Mouse (Mus musculus) CH12.LX (cell line): Measurements from ENCODE around the gene Tef. TPM values are rescaled to one million over a fixed set of nuclear protein-coding genes. Genes with fewer than 3 reads are reported as not detected.
A peak's percentile ranks its signal among the peaks of the same experiment; 100 is the strongest.

Experiments
- DNase-seq: peaks from one replicate; pipeline ENCODE4 v3.0.0-alpha.2; 2013; ENCODE audit errors: extremely low read depth
- H3K27ac ChIP-seq: 2 replicates; pipeline ENCODE4 v1.5.1; 2012; ENCODE audit warnings: low read depth, mild to moderate bottlenecking, control low read depth, moderate library complexity; ENCODE audit not compliant: insufficient read depth
- H3K27me3 ChIP-seq: replicated peaks from 2 replicates; pipeline ENCODE3; 2012; ENCODE audit warnings: inconsistent platforms
- H3K36me3 ChIP-seq, 2 experiments: replicated peaks in 1 of 2; 2 replicates each; pipeline versions ENCODE3 to v1.6.1; 2012; ENCODE audit warnings: inconsistent platforms in 1 of 2, low read length in 1 of 2, mild to moderate bottlenecking in 1 of 2, mixed read lengths in 1 of 2, moderate library complexity in 1 of 2; ENCODE audit not compliant: control insufficient read depth in 1 of 2, insufficient read depth in 1 of 2
- H3K4me1 ChIP-seq, 2 experiments: 2 replicates each; pipeline ENCODE4 v1.6.1; 2012; ENCODE audit warnings: inconsistent platforms in 1 of 2, moderate library complexity in 1 of 2; ENCODE audit not compliant: insufficient read depth in 2 of 2, control insufficient read depth in 1 of 2
- H3K4me2 ChIP-seq: 2 replicates; pipeline ENCODE4 v1.6.1; 2012; ENCODE audit warnings: low read depth, mild to moderate bottlenecking, control low read depth; ENCODE audit not compliant: poor library complexity, insufficient read depth, severe bottlenecking
- H3K4me3 ChIP-seq, 3 experiments: fragments of 150-350 bp in 1 of 3; sonication (generic) in 1 of 3; replicated peaks in 1 of 3; 2 replicates each; pipeline versions ENCODE3 to v1.5.1; 2011 to 2012; ENCODE audit warnings: low read depth in 2 of 3, low read length in 2 of 3, mild to moderate bottlenecking in 2 of 3, moderate library complexity in 2 of 3, control low read depth in 1 of 3, improper control_type of control experiment in 1 of 3, inconsistent platforms in 1 of 3, mixed read lengths in 1 of 3; ENCODE audit not compliant: poor library complexity in 1 of 3
- H3K79me2 ChIP-seq: replicated peaks from 2 replicates; pipeline ENCODE4 v1.6.1; 2012; ENCODE audit warnings: mild to moderate bottlenecking, moderate library complexity; ENCODE audit not compliant: control insufficient read depth, poor library complexity, insufficient read depth, severe bottlenecking; ENCODE audit errors: extremely low read depth
- H3K9ac ChIP-seq: 2 replicates; pipeline ENCODE4 v1.6.1; 2012; ENCODE audit warnings: low read depth, mild to moderate bottlenecking, control low read depth, moderate library complexity; ENCODE audit not compliant: insufficient read depth
- H3K9me3 ChIP-seq: replicated peaks from 2 replicates; pipeline ENCODE3; 2012; ENCODE audit warnings: low read length, inconsistent platforms, mixed read lengths
- CHD1 ChIP-seq: IDR thresholded peaks from 2 replicates; pipeline ENCODE4 v1.6.1; 2012; ENCODE audit warnings: low read depth, low read length, improper control_type of control experiment, inconsistent platforms
- CHD2 ChIP-seq: IDR thresholded peaks from 2 replicates; pipeline ENCODE4 v1.6.1; 2011; ENCODE audit warnings: low read length, improper control_type of control experiment
- ELF1 ChIP-seq: IDR thresholded peaks from 2 replicates; pipeline ENCODE4 v1.6.1; 2014; ENCODE audit warnings: low read depth, mild to moderate bottlenecking, inconsistent platforms, low read length, improper control_type of control experiment
- ETS1 ChIP-seq: conservative IDR thresholded peaks from 2 replicates; pipeline ENCODE4 v1.6.1; 2012; ENCODE audit warnings: low read depth, mild to moderate bottlenecking, inconsistent platforms, low read length, improper control_type of control experiment, moderate library complexity
- GABPA ChIP-seq: IDR thresholded peaks from 2 replicates; pipeline ENCODE4 v1.6.1; 2012; ENCODE audit warnings: low read depth, low read length, improper control_type of control experiment, inconsistent platforms; ENCODE audit not compliant: insufficient replicate concordance
- HCFC1 ChIP-seq: IDR thresholded peaks from 2 replicates; pipeline ENCODE4 v1.6.1; 2012; ENCODE audit warnings: low read depth, mild to moderate bottlenecking, inconsistent platforms, low read length, improper control_type of control experiment
- IRF4 ChIP-seq: IDR thresholded peaks from 2 replicates; pipeline ENCODE4 v1.6.1; 2014; ENCODE audit warnings: low read depth, mild to moderate bottlenecking, inconsistent platforms, low read length, improper control_type of control experiment
- JUN ChIP-seq: IDR thresholded peaks from 2 replicates; pipeline ENCODE4 v1.6.1; 2011; ENCODE audit warnings: low read depth, mild to moderate bottlenecking, low read length, improper control_type of control experiment, moderate library complexity; ENCODE audit not compliant: insufficient read depth
- KAT2A ChIP-seq: IDR thresholded peaks from 2 replicates; pipeline ENCODE4 v1.6.1; 2012; ENCODE audit warnings: low read length, improper control_type of control experiment, inconsistent platforms; ENCODE audit not compliant: insufficient replicate concordance
- MAFK ChIP-seq: IDR thresholded peaks from 2 replicates; pipeline ENCODE4 v1.6.1; 2011; ENCODE audit warnings: low read length, improper control_type of control experiment; ENCODE audit not compliant: insufficient replicate concordance
- MAX ChIP-seq: IDR thresholded peaks from 2 replicates; pipeline ENCODE4 v1.6.1; 2011; ENCODE audit warnings: low read length, improper control_type of control experiment
- MYC ChIP-seq: IDR thresholded peaks from 2 replicates; pipeline ENCODE4 v1.6.1; 2011; ENCODE audit warnings: low read depth, mild to moderate bottlenecking, improper control_type of control experiment, low read length
- NELFE ChIP-seq: IDR thresholded peaks from 2 replicates; pipeline ENCODE4 v1.6.1; 2011; ENCODE audit warnings: low read depth, low read length, improper control_type of control experiment
- PAX5 ChIP-seq: IDR thresholded peaks from 2 replicates; pipeline ENCODE4 v1.6.1; 2012; ENCODE audit warnings: low read length, inconsistent platforms, mixed read lengths
- POLR2A ChIP-seq: IDR thresholded peaks from 2 replicates; pipeline ENCODE4 v1.6.1; 2011; ENCODE audit warnings: low read depth, mild to moderate bottlenecking, improper control_type of control experiment, low read length
- POLR2AphosphoS2 ChIP-seq: IDR thresholded peaks from 2 replicates; pipeline ENCODE4 v1.6.1; 2011; ENCODE audit warnings: low read depth, low read length, improper control_type of control experiment
- RAD21 ChIP-seq: IDR thresholded peaks from 2 replicates; pipeline ENCODE4 v1.6.1; 2011; ENCODE audit warnings: low read depth, mild to moderate bottlenecking, low read length, improper control_type of control experiment, moderate library complexity
- RCOR1 ChIP-seq: conservative IDR thresholded peaks from 2 replicates; pipeline ENCODE4 v1.6.1; 2012; ENCODE audit warnings: low read depth, mild to moderate bottlenecking, inconsistent platforms, low read length, improper control_type of control experiment
- SIN3A ChIP-seq: IDR thresholded peaks from 2 replicates; pipeline ENCODE4 v1.6.1; 2012; ENCODE audit warnings: low read length, improper control_type of control experiment, inconsistent platforms
- SMC3 ChIP-seq: IDR thresholded peaks from 2 replicates; pipeline ENCODE4 v1.6.1; 2011; ENCODE audit warnings: low read depth, low read length, improper control_type of control experiment
- TCF12 ChIP-seq: IDR thresholded peaks from 2 replicates; pipeline ENCODE4 v1.6.1; 2014; ENCODE audit warnings: low read depth, mild to moderate bottlenecking, inconsistent platforms, low read length, improper control_type of control experiment
- UBTF ChIP-seq: IDR thresholded peaks from 2 replicates; pipeline ENCODE4 v1.6.1; 2012; ENCODE audit warnings: low read depth, mild to moderate bottlenecking, inconsistent platforms, low read length, improper control_type of control experiment, moderate library complexity
- USF1 ChIP-seq: IDR thresholded peaks from 2 replicates; pipeline ENCODE4 v1.6.1; 2014; ENCODE audit warnings: low read depth, mild to moderate bottlenecking, inconsistent platforms, low read length, improper control_type of control experiment
- USF2 ChIP-seq: conservative IDR thresholded peaks from 2 replicates; pipeline ENCODE4 v1.6.1; 2011; ENCODE audit warnings: low read depth, low read length, improper control_type of control experiment
- ZKSCAN1 ChIP-seq: IDR thresholded peaks from 2 replicates; pipeline ENCODE4 v1.6.1; 2012; ENCODE audit warnings: low read depth, inconsistent platforms, low read length, improper control_type of control experiment, borderline replicate concordance
- ZNF384 ChIP-seq: IDR thresholded peaks from 2 replicates; pipeline ENCODE4 v1.6.1; 2012; ENCODE audit warnings: low read depth, low read length, improper control_type of control experiment, inconsistent platforms
- dilution Hi-C: fragments of 300-500 bp; cut with MboI; formaldehyde crosslinking; loops from 2 replicates; pipeline ENCODE4 v1.14.3; 2020; ENCODE audit warnings: low sequenced_read_pairs; ENCODE audit not compliant: extremely low pct_unique_long_range_greater_than_20kb, extremely low pct_ligation_motif_present
- in situ Hi-C: fragments of 300-500 bp; cut with MboI; formaldehyde crosslinking; loops from 3 replicates; pipeline ENCODE4 v1.14.3; 2019; ENCODE audit warnings: low sequenced_read_pairs, low pct_ligation_motif_present, low pct_unique_long_range_greater_than_20kb, mixed read lengths
- polyA plus RNA-seq: library from polyadenylated mRNA; unstranded; fragments of >175 nt; gene quantifications from 2 replicates; pipeline ENCODE4 v1.2.1, GENCODE M21; 2012; ENCODE audit warnings: low read depth; ENCODE audit not compliant: insufficient read length
- total RNA-seq, 2 experiments: library from RNA; depleted of rRNA; stranded (reverse); fragments of 300-350 nt in 1 of 2; fragments of >200 nt in 1 of 2; gene quantifications; 2 replicates each; pipeline ENCODE4 v1.2.3; 2012 to 2014

The Tef gene
- total and polyA plus RNA-seq, 3 experiments = 14.7 to 17.2 (median 14.9) TPM

- H3K4me1 ChIP-seq = peaks cover 4 to 19% of the 10 kb centered on the region in 2 experiments
- in situ Hi-C loops (no loop called here), dilution Hi-C loops (no loop called here)
These were observed 6.6 kb downstream of the Tef start for GRCm38 (mm10) chr15:81808799-81809198.

GRCm38 (mm10) chr15:81809550-81809949 is 7.3 kb downstream of the Tef start:
- Histone ChIP-seq H3K4me3 (peak overlapping the region in 1 of 3 experiments; percentile 12), H3K27me3 (peaks cover 42% of the 10 kb centered on the region), H3K4me2 (peak overlapping the region; percentile 67; the same call in 1 of the 2 replicates), H3K9me3 (no peaks in the 10 kb centered on the region), H3K9ac (peak overlapping the region; percentile 75), H3K36me3 (peaks cover 0 to 6% of the 10 kb centered on the region in 2 experiments), H3K79me2 (peaks cover 9% of the 10 kb centered on the region; the same call in 1 of the 2 replicates), H3K4me1 (peaks cover 4 to 19% of the 10 kb centered on the region in 2 experiments), H3K27ac (no peak overlapping the region)
- in situ Hi-C loops (no loop called here), dilution Hi-C loops (no loop called here)
- no peak for DNase-seq
- TF ChIP-seq SMC3 = no peak
- no peak for TF ChIP-seq ETS1
- TF ChIP-seq ZNF384 = no peak
- TF ChIP-seq TCF12 = no peak
- TF ChIP-seq POLR2AphosphoS2 = no peak
- TF ChIP-seq NELFE = no peak
- TF ChIP-seq USF1 = no peak
- TF ChIP-seq UBTF = no peak
- TF ChIP-seq USF2 = no peak
- TF ChIP-seq POLR2A = no peak
- TF ChIP-seq KAT2A = no peak
- no peak for TF ChIP-seq SIN3A
- no peak for TF ChIP-seq RAD21

More at GRCm38 (mm10) chr15:81808799-81809198, 6.6 kb downstream of the Tef start:
- Histone ChIP-seq H3K79me2 (peaks cover 7% of the 10 kb centered on the region; the same call in 1 of the 2 replicates), H3K27me3 (peaks cover 48% of the 10 kb centered on the region), H3K36me3 (no peaks in the 10 kb centered on the region), H3K4me2 (no peak overlapping the region), H3K9me3 (no peaks in the 10 kb centered on the region), H3K9ac (no peak overlapping the region), H3K4me3 (no peak overlapping the region), H3K27ac (no peak overlapping the region)
- no peak for DNase-seq
- no peak for TF ChIP-seq IRF4
- TF ChIP-seq RAD21 = no peak
- TF ChIP-seq POLR2A = no peak
- TF ChIP-seq CHD1 = no peak
- no peak for TF ChIP-seq MAFK
- no peak for TF ChIP-seq USF2
- TF ChIP-seq ZKSCAN1 = no peak
- no peak for TF ChIP-seq POLR2AphosphoS2
- no peak for TF ChIP-seq UBTF
- TF ChIP-seq CHD2 = no peak
- no peak for TF ChIP-seq SMC3
- no peak for TF ChIP-seq TCF12
- no peak for TF ChIP-seq ELF1
- no peak for TF ChIP-seq GABPA
- TF ChIP-seq RCOR1 = no peak
- TF ChIP-seq MYC = no peak
- no peak for TF ChIP-seq PAX5
- no peak for TF ChIP-seq HCFC1
- TF ChIP-seq MAX = no peak
- TF ChIP-seq JUN = no peak
- TF ChIP-seq, all 38 proteins: peak for 0
